Mouse (Mus musculus) CH12.LX (cell line): Measurements from ENCODE around the gene Ppl.

Experiments
- EP300 ChIP-seq: IDR thresholded peaks from 2 replicates; pipeline ENCODE4 v1.6.1; 2011; ENCODE audit warnings: low read length, improper control_type of control experiment
- MEF2A ChIP-seq: IDR thresholded peaks from 2 replicates; pipeline ENCODE4 v1.6.1; 2014; ENCODE audit warnings: low read depth, mild to moderate bottlenecking, inconsistent platforms, low read length, improper control_type of control experiment, borderline replicate concordance
- POLR2A ChIP-seq: IDR thresholded peaks from 2 replicates; pipeline ENCODE4 v1.6.1; 2011; ENCODE audit warnings: low read depth, mild to moderate bottlenecking, improper control_type of control experiment, low read length
- RCOR1 ChIP-seq: conservative IDR thresholded peaks from 2 replicates; pipeline ENCODE4 v1.6.1; 2012; ENCODE audit warnings: low read depth, mild to moderate bottlenecking, inconsistent platforms, low read length, improper control_type of control experiment
- USF2 ChIP-seq: conservative IDR thresholded peaks from 2 replicates; pipeline ENCODE4 v1.6.1; 2011; ENCODE audit warnings: low read depth, low read length, improper control_type of control experiment

GRCm38 (mm10) chr16:5157113-5157512 is 24.9 kb upstream of the Ppl start:
- TF ChIP-seq EP300 (no peak), RCOR1 (no peak), USF2 (no peak), POLR2A (no peak), MEF2A (no peak)
